Mouse (Mus musculus): Measurements from ENCODE around the gene Gpank1. TPM values are rescaled to one million over a fixed set of nuclear protein-coding genes. Genes with fewer than 3 reads are reported as not detected.

Gene Gpank1
- total and polyA plus RNA-seq, 2 experiments from 2014 or later, result 14.1 to 18.1 TPM

DNA sequence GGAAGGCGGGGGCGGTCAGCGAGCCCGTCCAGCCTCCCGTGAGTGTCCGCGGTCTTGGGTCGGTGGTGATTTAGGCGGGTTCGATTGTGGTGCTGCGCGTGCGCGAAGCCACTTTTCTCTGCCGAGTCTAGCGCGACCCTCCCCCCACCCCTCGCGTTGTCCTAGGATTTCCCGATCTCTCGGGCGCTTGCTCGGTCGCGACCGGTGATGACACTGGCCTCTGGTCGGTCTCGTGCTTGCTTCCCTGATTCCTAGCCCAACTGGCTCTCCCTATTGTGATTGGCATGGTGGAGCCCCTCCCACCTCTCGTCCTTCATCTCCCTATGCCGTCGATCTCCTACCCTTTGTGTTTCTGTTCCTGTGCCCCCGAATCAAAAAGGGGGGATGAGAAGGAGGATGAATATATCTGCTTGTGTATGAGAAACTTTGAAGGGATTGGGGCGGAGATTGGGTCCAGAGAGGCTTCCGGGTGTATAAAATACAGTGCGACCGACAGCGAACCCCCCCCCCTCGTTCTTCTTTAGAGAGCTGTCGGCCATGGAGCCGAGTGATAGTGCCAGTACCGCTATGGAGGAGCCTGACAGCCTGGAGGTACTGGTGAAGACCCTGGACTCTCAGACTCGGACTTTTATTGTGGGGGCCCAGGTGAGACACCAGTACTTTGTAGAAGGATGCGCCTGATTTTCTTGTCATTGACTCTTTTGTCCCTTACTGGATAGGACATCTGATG is 14.5 kb downstream of the Gpank1 start:
- H3K4me2 ChIP-seq (ENCODE audit: low read depth, low read length), result peak overlapping the region; percentile 79
- no peaks in the 10 kb centered on the region for H3K27me3 ChIP-seq (ENCODE audit: insufficient read depth, low read length)
- peaks cover 17% of the 10 kb centered on the region for H3K36me3 ChIP-seq (ENCODE audit: insufficient read depth, low read length)
- no peaks in the 10 kb centered on the region for H3K9me3 ChIP-seq (ENCODE audit: low read length)
- ATAC-seq (peak; percentile 80), DNase-seq (ENCODE audit: low spot score) (peak; percentile 87)
- peak overlapping the region; percentile 65 for H3K9ac ChIP-seq (replicated peaks; ENCODE audit: low read length)
- under 1% methylated on average over 40 of the region's 43 CpGs for WGBS
- peaks cover 7% of the 10 kb centered on the region for H3K4me1 ChIP-seq (ENCODE audit: insufficient read depth, low read length)
- peak overlapping the region; percentile 71 for H3K4me3 ChIP-seq (ENCODE audit: low read length)
- TF ChIP-seq CTCF (IDR thresholded peaks at IDR 0.05; ENCODE audit: low read depth), result no peak
- peak overlapping the region; percentile 96 for H3K27ac ChIP-seq

DNA sequence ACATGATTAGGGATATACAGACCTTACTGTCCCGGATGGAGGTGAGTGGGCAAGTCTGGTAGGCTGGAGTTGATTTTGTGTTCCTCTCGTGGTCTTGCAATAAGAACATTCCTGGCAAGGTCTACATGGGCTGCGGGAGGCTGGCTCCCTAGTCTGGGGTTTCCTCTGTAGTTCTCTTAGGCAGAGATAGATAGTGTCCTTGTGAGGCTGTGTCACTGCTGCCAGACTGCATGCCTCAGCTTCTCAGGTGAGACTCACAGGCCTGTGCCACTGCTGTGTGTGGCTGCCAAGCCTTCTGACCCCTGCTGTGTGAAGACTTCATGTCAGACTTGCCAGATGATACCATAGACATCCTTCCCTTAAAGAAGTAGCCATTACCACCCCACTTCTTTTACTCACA is 18.0 kb downstream of the Gpank1 start:
- WGBS, result 92% methylated on average over 3 of the region's 3 CpGs
- ATAC-seq (no peak), DNase-seq (ENCODE audit: low spot score) (no peak)
- TF ChIP-seq CTCF (IDR thresholded peaks at IDR 0.05; ENCODE audit: low read depth), result no peak
- Histone ChIP-seq H3K36me3 (ENCODE audit: insufficient read depth, low read length) (peaks cover 50% of the 10 kb centered on the region), H3K4me2 (ENCODE audit: low read depth, low read length) (no peak overlapping the region), H3K4me1 (ENCODE audit: insufficient read depth, low read length) (peaks cover 7% of the 10 kb centered on the region), H3K9me3 (ENCODE audit: low read length) (no peaks in the 10 kb centered on the region), H3K27ac (no peak overlapping the region), H3K9ac (replicated peaks; ENCODE audit: low read length) (no peak overlapping the region), H3K4me3 (ENCODE audit: low read length) (no peak overlapping the region), H3K27me3 (ENCODE audit: insufficient read depth, low read length) (no peaks in the 10 kb centered on the region)

DNA sequence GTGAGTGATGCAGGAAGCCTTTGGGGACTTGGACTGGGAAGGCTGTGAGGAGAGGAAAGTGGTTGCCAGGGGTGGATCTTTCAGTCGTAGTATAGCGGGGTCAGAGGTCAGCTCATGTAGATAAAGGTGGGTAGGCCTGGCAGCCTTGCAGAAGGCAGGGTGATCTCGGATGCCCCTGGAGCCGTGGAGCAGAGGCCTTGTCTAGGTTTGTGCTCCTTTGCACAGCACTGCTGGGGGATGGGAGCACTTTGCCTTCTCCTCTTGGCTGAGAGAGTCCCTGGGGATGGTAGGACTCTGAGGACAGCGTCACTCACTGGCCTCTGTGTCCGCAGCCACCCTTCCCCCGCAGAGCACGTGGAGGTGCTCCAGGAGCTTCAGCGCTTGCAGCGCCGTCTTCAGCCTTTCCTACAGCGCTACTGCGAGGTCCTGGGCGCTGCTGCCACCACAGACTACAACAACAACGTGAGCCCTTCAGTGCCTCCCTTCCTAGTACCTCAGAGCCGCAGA is 19.3 kb downstream of the Gpank1 start:
- 79% methylated on average over 16 of the region's 16 CpGs for WGBS
- Histone ChIP-seq H3K36me3 (ENCODE audit: insufficient read depth, low read length) (peaks cover 63% of the 10 kb centered on the region), H3K9me3 (ENCODE audit: low read length) (no peaks in the 10 kb centered on the region), H3K27ac (no peak overlapping the region), H3K9ac (replicated peaks; ENCODE audit: low read length) (no peak overlapping the region), H3K4me2 (ENCODE audit: low read depth, low read length) (no peak overlapping the region), H3K4me3 (ENCODE audit: low read length) (no peak overlapping the region), H3K4me1 (ENCODE audit: insufficient read depth, low read length) (peaks cover 7% of the 10 kb centered on the region), H3K27me3 (ENCODE audit: insufficient read depth, low read length) (no peaks in the 10 kb centered on the region)
- TF ChIP-seq CTCF (IDR thresholded peaks at IDR 0.05; ENCODE audit: low read depth), result no peak
- no peak for DNase-seq (ENCODE audit: low spot score)
- no peak for ATAC-seq

DNA sequence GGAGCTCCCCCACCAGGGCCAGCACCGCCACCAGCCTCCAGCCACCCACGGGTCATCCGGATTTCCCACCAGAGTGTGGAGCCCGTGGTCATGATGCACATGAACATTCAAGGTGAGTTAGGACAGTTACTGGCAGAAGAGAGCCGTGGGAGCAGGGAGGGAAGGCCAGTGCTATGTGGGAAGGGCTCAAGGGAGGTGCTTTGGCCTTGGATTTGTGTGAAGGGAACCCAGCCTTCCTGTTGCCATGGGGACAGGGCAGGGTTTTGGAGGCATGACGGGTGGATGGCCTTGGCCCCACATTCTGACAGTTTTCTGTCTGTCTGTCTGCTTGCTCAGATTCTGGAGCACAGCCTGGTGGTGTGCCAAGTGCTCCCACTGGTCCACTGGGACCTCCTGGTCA is 20.7 kb downstream of the Gpank1 start:
- Histone ChIP-seq H3K9ac (replicated peaks; ENCODE audit: low read length) (no peak overlapping the region), H3K27ac (no peak overlapping the region), H3K4me2 (ENCODE audit: low read depth, low read length) (no peak overlapping the region), H3K4me1 (ENCODE audit: insufficient read depth, low read length) (peaks cover 2% of the 10 kb centered on the region; the same call in 1 of the 2 replicates), H3K9me3 (ENCODE audit: low read length) (no peaks in the 10 kb centered on the region), H3K27me3 (ENCODE audit: insufficient read depth, low read length) (no peaks in the 10 kb centered on the region), H3K36me3 (ENCODE audit: insufficient read depth, low read length) (peaks cover 77% of the 10 kb centered on the region), H3K4me3 (ENCODE audit: low read length) (no peak overlapping the region)
- no peak for TF ChIP-seq CTCF (IDR thresholded peaks at IDR 0.05; ENCODE audit: low read depth)
- DNase-seq (ENCODE audit: low spot score) (no peak), ATAC-seq (no peak)
- WGBS, result 84% methylated on average over 6 of the region's 6 CpGs

DNA sequence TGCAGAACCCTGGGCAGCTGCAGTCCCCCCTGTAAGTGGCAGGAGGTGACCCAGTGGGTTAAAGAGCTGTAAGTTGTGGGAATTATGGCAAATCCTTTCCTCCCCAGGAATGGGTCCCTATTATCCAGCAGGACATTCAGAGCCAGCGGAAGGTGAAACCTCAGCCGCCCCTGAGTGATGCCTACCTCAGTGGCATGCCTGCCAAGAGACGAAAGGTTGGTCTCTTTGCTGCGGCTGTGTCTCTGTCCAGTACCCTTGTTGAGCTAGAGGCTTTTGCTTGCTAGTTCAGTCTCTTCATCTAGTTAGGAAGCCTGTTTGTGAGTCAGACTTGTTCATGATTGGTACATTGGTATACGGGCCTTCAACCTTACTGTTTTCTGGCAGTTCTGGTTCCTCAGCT is 24.9 kb downstream of the Gpank1 start:
- H3K4me3 ChIP-seq (ENCODE audit: low read length), result no peak overlapping the region
- no peak overlapping the region for H3K9ac ChIP-seq (replicated peaks; ENCODE audit: low read length)
- H3K4me1 ChIP-seq (ENCODE audit: insufficient read depth, low read length), result no peaks in the 10 kb centered on the region
- no peaks in the 10 kb centered on the region for H3K9me3 ChIP-seq (ENCODE audit: low read length)
- H3K4me2 ChIP-seq (ENCODE audit: low read depth, low read length), result no peak overlapping the region
- no peaks in the 10 kb centered on the region for H3K27me3 ChIP-seq (ENCODE audit: insufficient read depth, low read length)
- no peak for TF ChIP-seq CTCF (IDR thresholded peaks at IDR 0.05; ENCODE audit: low read depth)
- peak overlapping the region; percentile 32; the same call in 1 of the 2 replicates for H3K27ac ChIP-seq
- peaks cover 83% of the 10 kb centered on the region for H3K36me3 ChIP-seq (ENCODE audit: insufficient read depth, low read length)
- DNase-seq (ENCODE audit: low spot score) (no peak), ATAC-seq (no peak)
- WGBS, result 85% methylated on average over 5 of the region's 5 CpGs

DNA sequence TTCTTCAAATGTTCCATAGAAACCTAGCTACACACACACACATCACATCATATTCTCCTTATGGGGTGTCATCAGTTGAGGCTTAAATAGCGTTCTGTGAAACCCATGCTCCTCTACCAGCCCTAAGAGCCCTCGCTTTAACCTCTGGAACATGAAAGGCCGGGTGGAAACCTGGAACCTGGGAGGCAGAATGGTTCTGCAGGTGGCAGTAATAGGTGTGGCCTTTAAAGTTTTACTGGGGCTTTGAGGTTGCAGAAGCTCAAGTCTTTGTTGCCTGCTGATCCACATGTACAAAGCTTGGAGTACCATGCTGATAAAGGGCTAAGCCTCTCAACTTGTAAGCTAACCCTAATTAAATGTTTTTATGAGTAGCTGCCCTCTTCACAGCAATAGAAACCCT is 26.1 kb downstream of the Gpank1 start:
- Histone ChIP-seq H3K4me2 (ENCODE audit: low read depth, low read length) (no peak overlapping the region), H3K9ac (replicated peaks; ENCODE audit: low read length) (no peak overlapping the region), H3K4me1 (ENCODE audit: insufficient read depth, low read length) (no peaks in the 10 kb centered on the region), H3K27me3 (ENCODE audit: insufficient read depth, low read length) (no peaks in the 10 kb centered on the region), H3K36me3 (ENCODE audit: insufficient read depth, low read length) (peaks cover 82% of the 10 kb centered on the region), H3K27ac (0 out of 2 replicates have a peak overlapping the region, but pooled peaks have one; percentile 32), H3K4me3 (ENCODE audit: low read length) (no peak overlapping the region), H3K9me3 (ENCODE audit: low read length) (no peaks in the 10 kb centered on the region)
- ATAC-seq (no peak), DNase-seq (ENCODE audit: low spot score) (no peak)
- WGBS, result 61% methylated on average over 3 of the region's 3 CpGs
- TF ChIP-seq CTCF (IDR thresholded peaks at IDR 0.05; ENCODE audit: low read depth), result no peak
